Mouse (Mus musculus) cortical plate, adult 2 months (tissue): Measurements from ENCODE around the gene Lrrc73.

Experiments
- CTCF ChIP-seq: fragments of 200-500 bp; IDR thresholded peaks from 2 replicates; pipeline ENCODE4 v1.5.1; 2011; ENCODE audit warnings: mild to moderate bottlenecking, control low read depth, low read length; ENCODE audit not compliant: insufficient read depth; ENCODE audit errors: extremely low read depth
- POLR2A ChIP-seq: fragments of 200-500 bp; IDR thresholded peaks from 2 replicates; pipeline ENCODE4 v1.6.1; 2011; ENCODE audit warnings: mild to moderate bottlenecking, low read length, control low read depth; ENCODE audit not compliant: insufficient read depth; ENCODE audit errors: extremely low read depth

DNA sequence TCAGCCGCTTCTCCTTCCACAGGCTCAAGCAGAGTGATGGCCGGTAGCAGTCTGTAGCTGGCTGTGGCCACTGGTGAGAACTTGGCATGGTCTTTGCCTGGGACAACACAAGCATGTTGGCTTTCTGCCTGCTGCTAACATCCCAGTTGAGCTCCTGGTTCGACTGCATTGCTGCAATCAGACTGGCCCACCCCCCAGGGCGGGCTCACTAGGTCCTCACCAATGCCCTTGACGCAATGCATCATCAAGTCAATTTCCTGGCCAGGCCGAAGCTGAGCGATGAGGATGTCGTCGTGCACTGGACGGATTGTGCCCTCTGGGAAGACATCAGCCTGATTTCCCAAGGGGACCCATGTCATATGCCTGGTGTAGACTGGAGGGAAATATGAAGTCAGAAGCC lies 8.8 kb upstream of the Lrrc73 start:
- TF ChIP-seq CTCF (no peak), POLR2A (peak; percentile 25; the same call in 1 of the 2 replicates)
